Mouse (Mus musculus) layer of hippocampus, adult 8-10 months (tissue): Measurements from ENCODE around the gene Parg. TPM values are rescaled to one million over a fixed set of nuclear protein-coding genes. Genes with fewer than 3 reads are reported as not detected.
"Not testable (repeated sequence)": the region's sequence is repeated elsewhere in the genome, so short reads cannot be mapped to it uniquely, and the experiment has no call there.

Experiments
- DNase-seq, 2 experiments: peaks; one replicate each; pipeline ENCODE4 v3.0.0; 2022; ENCODE audit warnings: low spot score in 2 of 2
- total RNA-seq, 4 experiments: library from RNA; stranded (reverse); gene quantifications; 2 replicates each; pipeline ENCODE4 v1.2.4; 2022

Parg gene
- total RNA-seq, 4 experiments from 2014 or later = 37.5 to 47.8 (median 40.3) TPM

DNA sequence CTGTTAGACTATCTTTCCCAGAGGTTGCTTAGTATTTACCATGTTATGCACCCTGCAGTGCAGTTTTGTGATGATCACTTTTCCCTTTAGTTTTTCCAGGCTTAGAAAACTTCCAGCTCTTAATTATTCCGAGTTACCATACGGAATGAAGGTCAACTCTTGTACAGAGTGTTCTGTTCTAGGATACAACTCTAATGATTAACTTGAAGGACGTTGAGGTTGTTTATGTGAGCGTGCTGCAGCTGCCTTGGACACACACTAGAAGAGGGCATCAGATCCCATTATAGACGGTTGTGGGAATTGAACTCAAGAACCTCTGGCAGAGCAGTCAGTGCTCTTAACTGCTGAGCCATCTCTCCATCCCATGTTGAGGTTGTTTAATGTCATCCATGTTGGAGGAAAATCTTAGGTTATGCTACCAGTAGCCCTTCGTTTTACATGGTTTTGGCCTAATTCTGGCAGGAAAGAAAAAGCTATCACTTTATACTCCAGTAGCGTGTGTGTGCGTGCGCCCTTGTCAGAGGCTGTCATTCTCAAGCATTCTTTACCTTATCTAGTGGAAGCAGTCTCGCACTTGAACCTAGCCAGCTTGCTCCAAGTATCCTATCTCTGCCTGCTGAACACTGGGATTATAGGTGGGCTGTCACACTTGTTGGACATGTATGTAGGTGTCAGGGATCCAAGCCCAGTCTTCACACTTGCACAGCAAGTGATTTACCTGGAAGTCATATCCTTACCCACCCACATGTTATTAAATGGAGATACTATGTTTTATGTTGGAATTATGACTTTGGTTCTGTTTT lies 22.2 kb upstream of the Parg start:
- no peak for DNase-seq

DNA sequence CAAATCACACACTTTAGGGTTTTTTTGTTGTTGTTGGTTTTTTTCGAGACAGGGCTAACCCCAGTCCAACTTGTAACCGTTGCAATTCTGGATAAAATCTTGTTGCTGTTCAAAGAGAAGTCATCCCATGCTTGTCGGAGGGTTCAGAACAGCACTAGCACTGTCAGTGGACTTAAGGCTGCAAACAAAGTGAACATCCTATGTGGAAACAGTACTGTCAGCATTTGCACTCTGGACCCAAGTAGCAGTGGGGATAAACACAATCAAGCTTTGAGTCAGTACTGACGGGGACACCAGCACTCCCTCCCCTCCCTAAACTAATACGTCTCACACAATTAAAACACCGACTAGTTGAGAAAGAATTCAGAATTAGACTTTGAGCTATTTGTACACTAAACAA lies 20.9 kb upstream of the Parg start:
- no peak for DNase-seq

DNA sequence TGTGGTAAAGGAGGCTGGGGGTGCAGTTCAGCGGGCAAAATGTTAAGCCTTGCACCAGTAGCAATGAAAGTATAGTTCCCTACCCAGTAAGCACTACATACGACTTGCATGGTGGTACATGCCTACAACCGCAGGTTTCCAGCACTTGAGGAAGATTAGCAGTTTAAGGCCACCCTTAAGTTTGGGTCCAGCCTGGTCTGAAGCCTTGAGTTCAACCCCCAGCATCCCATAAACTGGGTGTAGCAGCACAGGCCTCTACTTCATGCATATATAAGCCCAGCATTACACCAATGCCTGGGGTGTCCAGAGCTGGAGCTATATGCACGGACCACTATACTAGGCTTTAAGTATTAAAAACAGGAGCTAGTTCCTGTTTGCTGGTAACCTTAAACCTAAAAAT lies 17.9 kb upstream of the Parg start:
- no peak for DNase-seq

DNA sequence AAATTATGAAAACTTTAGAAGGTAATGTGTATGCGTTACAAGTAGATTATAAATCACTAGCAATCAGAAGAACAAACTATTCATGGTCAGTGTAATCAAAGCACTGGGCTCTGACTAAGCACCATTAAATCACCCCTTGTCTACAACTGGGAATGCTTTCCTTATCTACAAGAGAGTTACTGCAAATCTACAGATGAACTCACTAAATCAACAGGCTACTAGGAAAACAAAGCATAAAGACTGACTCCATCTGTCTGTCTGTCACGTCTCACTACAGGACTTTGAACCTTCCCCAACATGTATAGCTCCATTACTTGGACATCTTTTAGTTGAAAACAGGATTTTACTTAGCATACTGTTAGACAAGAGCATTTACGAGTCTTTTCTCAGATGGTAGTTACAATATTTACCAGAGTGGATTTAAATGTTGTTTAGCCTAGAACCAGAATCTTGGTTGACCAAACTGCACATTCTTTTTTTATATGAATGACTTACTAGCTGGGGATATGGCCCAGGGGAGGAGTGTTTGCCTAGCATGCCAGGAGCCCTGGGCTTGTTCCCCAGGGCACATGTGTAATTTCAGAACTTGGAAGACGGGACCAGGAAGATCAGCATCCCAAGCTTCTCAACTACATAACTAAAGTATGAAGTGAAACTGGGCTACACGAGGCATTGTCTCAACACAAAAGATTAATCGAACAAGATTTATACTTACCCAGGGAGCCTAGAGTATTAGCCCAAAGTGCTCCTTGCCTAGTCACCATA lies 10.9 kb upstream of the Parg start:
- no peak for DNase-seq

DNA sequence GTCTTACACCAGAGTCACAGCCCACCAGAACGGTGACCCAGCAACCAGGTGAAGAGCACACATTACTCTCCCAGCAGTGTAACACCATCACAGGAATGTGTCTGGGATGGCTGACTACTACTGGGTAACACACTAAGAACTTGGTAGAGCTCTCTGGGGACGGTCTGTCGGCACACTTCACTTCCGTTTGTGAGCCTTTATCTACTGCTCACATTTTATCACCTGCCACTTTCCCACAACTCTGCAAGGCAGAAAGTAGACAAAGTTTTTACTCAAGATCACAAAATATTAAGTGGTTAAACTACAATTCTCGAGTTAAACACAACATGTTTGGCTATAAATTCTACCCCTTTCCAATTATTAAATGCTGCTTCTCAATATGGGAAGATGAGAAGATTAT lies 9.8 kb upstream of the Parg start:
- no peak for DNase-seq

DNA sequence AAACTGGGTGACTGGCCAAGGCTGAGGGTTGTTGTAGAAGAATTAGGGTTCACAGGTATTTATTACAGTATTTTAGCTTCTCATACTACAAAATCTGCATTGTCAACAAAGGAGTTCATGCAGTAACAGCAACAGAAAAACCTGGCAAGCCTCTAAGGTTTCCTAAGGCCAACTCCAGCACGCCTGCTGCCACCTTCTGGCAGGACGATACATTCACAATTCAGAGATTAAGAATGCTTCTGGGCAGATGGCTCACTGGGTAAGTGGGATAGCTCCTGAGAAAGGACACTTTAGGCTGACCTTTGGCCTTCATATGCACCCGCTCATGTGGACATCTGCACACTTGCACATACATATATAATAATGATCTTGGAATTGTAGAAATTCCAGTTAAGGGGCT lies 9.3 kb upstream of the Parg start:
- DNase-seq = no peak

DNA sequence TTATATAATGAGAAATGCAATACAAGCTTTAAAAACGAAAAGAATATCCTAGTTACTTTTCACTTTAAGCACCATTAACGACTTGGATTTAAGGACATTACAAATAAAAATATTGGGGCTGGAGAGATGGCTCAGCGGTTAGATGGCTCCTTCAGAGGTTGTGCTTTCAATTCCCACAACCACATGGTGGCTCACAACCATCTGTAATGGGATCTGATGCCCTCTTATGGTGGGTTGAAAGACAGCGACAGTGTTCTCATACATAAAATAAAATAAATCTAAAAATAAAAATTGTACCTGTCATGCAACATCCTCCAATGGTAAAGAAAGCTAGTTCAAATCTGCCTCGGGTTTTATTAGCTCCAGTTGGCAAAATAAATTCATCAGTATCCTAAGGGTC lies 8.2 kb upstream of the Parg start:
- DNase-seq = not testable (repeated sequence)

DNA sequence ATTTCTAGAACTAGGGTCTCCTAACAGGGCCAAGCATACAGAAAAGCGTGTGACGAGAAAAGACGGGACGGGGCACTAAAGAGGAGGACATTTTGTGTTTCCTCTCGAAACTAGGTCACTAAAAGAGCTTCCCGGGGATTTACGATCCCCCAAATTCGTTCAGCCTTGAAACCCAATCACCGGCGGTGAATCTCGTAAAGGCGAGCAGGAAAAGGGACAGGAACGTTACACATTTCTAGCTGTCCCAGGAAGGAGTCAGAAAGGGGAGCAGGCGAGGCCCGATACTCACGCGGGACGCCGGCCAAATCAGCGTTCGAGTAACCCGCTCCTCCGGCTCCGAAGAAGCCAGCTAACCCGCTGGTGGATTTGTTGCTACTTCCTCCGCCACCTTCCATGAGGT lies 395 bp upstream of the Parg start:
- no peak for DNase-seq

DNA sequence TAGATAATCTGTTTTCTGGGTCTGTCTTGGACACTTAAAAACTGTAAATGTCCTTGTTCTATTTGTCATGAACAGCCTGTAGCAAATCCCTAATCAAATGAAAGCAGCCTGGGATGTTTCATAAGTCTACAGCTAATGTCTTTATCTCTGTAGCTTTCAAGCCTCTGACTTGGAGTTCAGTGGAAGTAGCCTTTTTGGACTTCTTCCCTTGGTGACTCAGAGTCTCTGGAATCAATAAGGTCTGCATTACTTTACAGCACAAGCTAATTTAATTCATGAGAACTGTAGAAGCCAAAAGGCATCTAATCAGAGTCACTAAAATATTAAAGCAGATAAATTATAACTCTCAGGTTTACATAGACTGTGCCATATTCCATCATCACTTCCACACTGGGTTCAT lies 24.9 kb downstream of the Parg start:
- DNase-seq = no peak

DNA sequence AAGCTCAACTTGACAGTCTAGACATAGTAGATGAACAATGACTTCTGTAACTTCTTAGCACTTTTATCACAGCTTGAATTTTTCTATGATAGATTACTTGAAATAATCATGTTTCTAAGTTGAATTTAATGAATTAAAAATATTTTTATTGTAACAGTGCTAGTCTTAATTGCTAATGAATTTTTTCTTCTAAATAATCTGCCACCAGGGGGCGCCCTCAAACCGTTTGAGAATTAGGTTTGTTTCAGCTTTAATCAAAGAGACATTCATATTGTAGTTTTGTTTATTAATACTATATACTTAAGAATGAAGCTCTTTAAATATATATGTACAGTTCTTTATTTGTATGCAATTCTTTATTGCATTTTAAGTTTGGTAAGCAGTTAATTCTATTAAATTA lies 27.2 kb downstream of the Parg start:
- DNase-seq = peak; percentile 17 to 65

DNA sequence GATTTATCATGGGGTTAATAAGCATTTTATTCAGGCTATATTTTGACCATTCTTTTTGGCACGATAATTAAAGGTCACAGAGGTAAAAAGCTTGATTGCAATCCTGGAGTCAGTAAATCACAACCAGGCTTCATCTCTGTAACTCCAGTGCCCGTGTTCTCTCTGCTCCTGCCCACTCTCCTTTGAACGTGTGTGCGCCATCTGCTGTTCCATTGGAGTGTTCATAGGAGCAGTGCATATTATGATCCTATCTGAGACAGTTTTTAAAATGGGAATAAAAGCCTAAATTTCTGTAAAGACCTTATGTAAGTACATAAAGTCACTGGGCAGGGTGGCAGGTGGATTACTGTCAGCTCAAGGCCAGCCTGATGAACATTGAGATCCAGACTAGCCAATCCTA lies 40.7 kb downstream of the Parg start:
- peak; percentile 27 to 42 for DNase-seq

DNA sequence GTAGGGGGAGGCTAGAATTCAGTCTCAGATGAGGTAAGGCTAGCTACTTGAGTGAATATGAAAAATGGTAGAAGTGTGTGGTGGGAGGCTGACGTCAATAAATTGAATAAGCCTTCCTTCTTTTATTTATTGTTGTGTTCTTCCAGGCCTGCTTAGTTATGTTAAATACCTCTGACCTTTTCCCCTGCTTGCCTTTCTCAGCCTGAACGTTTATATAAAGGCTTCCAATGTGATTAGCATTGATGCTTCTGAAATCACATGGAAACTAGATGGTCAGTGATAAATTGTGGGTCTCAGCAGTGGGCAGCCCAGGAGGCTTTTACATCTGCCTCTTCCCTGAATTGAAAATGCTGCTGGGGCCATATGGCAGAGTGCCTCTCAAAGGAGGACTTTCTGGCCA lies 44.3 kb downstream of the Parg start:
- no peak for DNase-seq

DNA sequence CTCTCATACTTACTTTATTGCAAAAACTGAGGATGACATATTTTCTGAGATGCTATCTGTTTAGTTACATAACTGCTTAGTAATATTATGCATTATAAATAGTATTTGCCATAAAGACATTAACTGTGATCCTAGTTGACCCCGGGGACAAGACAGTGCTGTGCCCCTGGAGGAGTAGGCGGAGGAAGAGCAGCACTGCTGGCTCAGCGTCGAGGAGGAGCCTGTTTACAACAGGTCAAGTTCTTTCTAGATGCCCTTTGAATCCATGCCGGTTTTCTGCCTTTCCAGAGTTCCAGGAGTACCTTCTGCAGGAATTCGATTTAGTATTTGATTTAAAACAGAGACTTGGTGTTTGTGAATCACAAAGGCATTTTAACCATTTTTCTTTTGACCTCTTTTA lies 47.9 kb downstream of the Parg start:
- DNase-seq = no peak

DNA sequence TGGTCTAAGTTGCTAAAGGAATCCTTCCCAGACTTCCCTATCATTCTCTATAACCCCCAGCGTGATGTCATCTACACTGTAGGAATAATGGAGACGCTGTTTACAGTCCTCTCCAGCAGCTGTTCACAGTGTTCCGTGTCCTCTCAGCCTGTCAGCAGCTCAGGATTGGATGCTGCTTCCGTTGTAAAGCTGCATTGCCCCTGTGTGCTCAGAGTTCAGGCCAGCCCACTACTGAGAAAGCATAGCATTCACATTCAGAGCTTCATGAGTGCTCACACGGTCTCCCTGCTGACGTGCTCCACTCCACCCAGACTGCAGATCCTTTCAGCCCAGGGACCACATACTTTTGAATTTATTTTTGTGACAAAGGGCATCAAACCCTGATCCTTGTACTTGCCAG lies 59.1 kb downstream of the Parg start:
- DNase-seq = no peak

DNA sequence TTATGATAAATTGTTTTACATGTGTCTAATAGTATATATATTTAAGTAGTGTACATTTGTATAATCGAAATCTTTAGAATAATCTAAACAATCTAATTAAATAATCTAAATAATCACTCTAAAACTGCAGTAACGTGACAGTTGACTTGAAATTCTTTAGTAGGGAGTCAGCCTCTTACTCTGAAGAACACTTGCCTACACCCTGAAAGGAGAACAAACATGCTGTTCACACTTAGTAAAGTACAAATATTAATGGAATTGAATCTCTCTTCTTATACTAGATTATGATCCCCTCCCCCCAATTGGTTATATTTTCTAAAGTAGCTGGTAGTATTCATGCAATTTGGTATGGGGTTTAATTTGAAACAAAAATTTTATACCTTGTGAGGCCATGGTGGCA lies 60.0 kb downstream of the Parg start:
- DNase-seq = no peak

DNA sequence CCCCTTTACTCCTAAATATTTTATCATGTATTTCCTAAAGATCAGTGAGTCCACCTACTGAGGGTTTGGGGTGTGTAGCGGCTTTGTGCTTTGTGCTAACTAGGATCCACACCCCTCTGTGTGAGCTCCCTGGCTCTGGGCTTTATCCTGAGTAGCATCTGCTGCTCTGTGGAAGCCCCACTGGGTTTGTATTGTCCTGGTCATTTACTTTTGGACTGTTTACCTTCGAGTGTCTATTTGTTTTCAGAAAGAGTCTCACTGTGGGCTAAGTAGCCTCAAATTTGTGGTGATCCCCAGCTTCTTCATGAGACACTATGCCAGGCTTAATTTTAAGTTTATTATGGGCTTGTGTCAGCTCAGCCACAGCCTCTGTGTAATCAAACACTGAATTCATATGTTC lies 67.2 kb downstream of the Parg start:
- no peak for DNase-seq

DNA sequence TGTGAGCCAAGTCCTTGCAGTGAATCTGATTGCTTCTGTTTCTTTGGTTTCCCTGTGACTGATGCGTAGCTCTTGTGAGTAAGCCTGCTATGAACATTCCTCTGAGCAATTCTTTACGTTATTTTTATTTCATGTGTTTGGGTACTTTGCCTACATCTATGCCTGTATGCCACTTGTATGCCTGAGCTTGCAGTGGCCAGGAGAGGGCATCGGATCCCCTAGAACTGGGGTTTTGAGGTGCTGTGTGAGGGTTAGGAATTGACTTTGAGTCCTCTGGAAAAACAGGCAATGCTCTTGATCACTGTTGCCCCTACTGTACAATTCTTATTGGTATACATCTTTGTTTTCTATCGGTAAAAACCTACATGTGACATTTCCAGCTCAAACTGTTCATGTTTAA lies 67.8 kb downstream of the Parg start:
- peak in 1 of 2 experiments; percentile 23 for DNase-seq

DNA sequence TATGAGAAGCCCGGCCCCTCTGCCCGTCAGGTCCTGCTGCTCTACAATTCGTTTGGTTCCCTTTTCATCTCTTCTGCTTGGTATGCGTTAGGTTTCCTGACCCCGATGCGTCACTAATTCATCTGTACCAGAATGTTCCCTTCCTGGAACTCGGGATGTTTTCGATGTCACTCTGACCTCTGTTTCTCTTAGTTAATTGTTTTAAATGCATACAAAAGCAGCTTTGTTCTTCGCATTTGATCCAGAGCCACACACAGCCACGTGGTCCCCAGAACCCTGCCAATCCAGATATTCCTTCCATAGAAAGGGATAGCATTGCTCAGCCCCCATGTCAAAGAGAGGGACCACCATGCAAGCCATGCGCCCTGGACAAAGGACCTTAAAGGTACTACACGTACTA lies 99.9 kb downstream of the Parg start:
- peak; percentile 67 to 81 for DNase-seq

DNA sequence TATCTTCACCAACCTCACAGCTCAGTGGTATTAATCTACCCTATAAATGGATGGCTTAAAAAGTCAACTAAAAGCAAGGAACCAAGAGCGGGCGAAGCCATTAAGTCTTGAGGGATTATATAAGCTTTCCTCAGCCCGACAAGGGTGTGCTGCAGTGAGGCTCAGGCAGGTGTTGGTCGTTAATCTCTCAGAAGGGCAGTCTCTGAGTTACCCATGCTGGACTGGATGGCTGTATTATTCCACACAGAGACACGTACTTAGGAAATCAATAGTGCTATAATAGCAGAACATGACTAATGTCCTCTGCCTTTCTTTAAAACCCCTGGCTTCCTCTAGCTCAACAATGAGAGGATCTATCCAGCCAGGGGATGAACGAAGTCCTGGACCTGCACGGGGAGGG lies 100.7 kb downstream of the Parg start:
- no peak for DNase-seq

DNA sequence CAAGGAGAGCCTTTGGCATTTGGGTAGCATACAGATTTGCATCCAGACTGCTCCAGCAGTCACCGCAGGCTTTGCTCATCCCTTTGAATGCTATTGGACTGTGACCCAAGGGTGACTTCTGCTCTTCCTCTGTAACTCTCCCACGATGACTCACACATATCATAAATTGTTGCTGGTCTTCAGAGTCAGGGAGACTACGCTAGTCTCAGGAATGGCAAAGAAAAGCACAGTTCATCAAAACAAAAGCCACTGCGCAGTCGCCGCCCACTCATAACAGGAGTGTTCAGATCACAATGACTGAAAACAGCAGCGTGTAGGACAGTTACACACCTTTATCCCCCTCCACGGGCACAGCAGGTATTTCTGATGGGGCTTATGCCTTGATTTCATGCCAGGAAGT lies 103.2 kb downstream of the Parg start:
- no peak for DNase-seq

DNA sequence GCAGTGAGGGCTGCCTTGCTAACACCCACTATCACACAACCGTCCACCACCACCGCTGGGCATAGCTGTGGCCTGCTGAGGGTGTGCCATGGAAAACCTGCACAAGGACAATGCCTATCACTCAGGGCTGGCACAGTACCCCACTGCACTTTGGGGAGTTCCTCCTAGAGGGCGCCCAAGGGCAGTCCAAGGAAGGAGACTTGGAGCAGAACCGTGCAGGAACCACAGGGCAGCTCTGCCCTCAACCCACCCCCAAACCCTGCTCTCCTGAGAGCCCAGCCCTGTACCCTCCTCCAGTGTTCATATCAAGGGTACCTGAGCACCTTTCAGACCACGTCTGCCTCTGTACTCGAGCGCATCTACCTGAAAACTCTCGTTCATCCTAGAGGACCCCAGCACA lies 108.1 kb downstream of the Parg start:
- DNase-seq = peak; percentile 55 to 81

DNA sequence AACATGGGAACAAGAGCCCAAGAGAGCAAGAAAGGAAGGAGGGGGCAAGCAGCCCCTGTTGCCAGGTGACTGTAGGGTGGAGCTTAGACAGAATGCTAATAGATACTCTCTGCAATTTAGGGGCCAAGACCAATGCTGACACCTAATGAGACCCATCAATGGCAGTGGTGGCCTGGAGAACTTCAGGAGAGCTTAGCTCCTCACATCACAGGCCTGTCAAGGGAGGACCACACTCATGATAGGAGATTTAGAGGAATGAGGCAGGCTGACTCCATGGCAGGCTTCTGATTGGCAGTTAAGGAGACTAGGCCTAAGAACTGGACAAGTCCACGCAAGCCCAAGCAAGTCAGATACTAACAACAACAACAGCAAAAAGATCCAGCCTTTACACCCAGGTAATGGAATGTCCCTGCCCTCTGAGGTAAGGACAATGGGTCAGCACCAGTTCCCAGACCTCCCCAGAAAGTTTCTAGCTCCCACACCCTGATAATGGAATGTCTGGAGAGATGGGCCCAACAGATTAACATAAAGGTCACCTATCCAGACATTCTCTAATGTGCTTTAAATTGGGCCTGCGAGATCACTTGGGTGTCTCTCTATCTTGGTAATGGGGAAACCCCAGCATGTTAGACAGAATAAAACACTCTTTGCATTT lies 109.8 kb downstream of the Parg start:
- no peak for DNase-seq

DNA sequence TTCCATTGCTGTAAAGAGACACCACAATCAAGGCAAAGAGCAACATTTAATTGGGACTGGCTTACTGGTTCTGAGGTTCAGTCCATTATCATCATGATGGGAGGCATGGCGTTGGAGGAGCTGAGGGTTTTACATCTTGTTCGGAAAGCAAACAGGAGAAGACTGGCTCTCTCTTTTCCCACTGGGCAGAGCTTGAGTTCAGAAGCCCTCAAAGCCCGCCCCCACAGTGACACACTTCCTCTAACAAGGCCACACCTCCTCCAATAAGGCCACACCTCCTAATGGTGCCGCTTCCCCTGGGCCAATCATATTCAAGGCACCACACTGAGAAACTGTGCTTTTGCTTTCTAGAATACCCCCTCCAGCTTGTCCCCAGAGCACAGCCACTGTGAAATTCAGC lies 116.1 kb downstream of the Parg start:
- DNase-seq = no peak
